Mouse (Mus musculus) forebrain, postnatal 0 days (tissue): ENCODE data around the gene Hmgxb4. TPM values are rescaled to one million over a fixed set of nuclear protein-coding genes. Genes with fewer than 3 reads are reported as not detected.

Source experiments
- ATAC-seq: fragments of 200-750 bp; cut with Nextera tagmentation; 2 replicates; pipeline ENCODE4 v1.8.0; 2017; ENCODE audit warnings: mild to moderate bottlenecking, moderate library complexity
- DNase-seq: peaks from one replicate; pipeline ENCODE4 v3.0.0-alpha.2; 2015
- H3K27ac ChIP-seq: fragments of 300-500 bp; sonication (generic); 2 replicates; pipeline ENCODE4 v1.5.1; 2014; ENCODE audit warnings: low read depth, mild to moderate bottlenecking, antibody characterized with exemption, low read length, moderate library complexity, mixed read lengths
- H3K27me3 ChIP-seq: fragments of 300-500 bp; sonication (generic); 2 replicates; pipeline ENCODE4 v1.6.1; 2014; ENCODE audit warnings: mild to moderate bottlenecking, low read length, mixed read lengths; ENCODE audit not compliant: insufficient read depth
- H3K36me3 ChIP-seq: fragments of 300-500 bp; sonication (generic); 2 replicates; pipeline ENCODE4 v1.6.1; 2014; ENCODE audit warnings: mild to moderate bottlenecking, moderate library complexity; ENCODE audit not compliant: insufficient read depth
- H3K4me1 ChIP-seq: fragments of 300-500 bp; sonication (generic); 2 replicates; pipeline ENCODE4 v1.6.1; 2014; ENCODE audit warnings: antibody characterized with exemption; ENCODE audit not compliant: insufficient read depth
- H3K4me2 ChIP-seq: fragments of 300-500 bp; sonication (generic); 2 replicates; pipeline ENCODE4 v1.6.1; 2014; ENCODE audit warnings: low read depth, mild to moderate bottlenecking, moderate library complexity
- H3K4me3 ChIP-seq: fragments of 300-500 bp; sonication (generic); 2 replicates; pipeline ENCODE4 v1.5.1; 2014; ENCODE audit warnings: low read depth, low read length, mixed read lengths
- H3K9ac ChIP-seq: fragments of 300-500 bp; sonication (generic); 2 replicates; pipeline ENCODE4 v1.6.1; 2014; ENCODE audit warnings: mild to moderate bottlenecking
- H3K9me3 ChIP-seq: fragments of 300-500 bp; sonication (generic); 2 replicates; pipeline ENCODE4 v1.6.1; 2016; ENCODE audit warnings: low read length
- CTCF ChIP-seq: sonication (generic); IDR thresholded peaks from 2 replicates; pipeline ENCODE4 v1.5.1; 2016; ENCODE audit warnings: antibody characterized with exemption, control low read depth, low read depth
- WGBS: fragments of 180-500 bp; shearing (Covaris S2); extraction: QIAGEN DNeasy Blood & Tissue Kit; methylation state at CpG from one replicate; pipeline ENCODE4 v1.1.7; 2014; 5-methylcytosine and 5-hydroxymethylcytosine counted together
- polyA plus RNA-seq: library from polyadenylated mRNA; unstranded; fragments of >200 nt; fragmentation: Nextera tagmentation; extraction: Ambion mirVana; gene quantifications from 2 replicates; pipeline ENCODE4 v1.2.1, GENCODE M21; 2015
- total RNA-seq: library from RNA; depleted of rRNA; stranded (reverse); fragments of >200 nt; gene quantifications from 2 replicates; pipeline ENCODE4 v1.2.3, GENCODE M21; 2014; rRNA removed

Gene Hmgxb4
- total and polyA plus RNA-seq, 2 experiments from 2014 or later, result 26.9 to 84.2 TPM

DNA sequence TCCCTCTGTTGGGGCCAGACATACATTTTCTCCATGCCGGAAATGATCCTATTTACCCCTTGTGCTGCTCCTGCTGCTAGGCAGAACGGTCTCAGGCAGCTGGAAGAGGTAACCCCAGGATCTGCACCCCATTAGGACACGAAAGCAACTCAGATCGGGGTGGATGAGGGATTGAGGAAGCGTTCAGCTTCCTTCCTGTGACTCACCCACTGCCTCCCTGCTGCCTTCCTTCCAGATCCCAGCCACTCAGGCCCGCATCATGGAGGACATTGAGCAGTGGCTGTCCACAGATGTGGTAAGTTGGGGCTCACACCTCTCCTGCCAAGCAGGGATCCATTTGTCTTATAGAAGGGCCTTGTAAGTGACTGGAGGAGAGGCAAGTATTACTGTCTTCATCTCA is 74.1 kb downstream of the Hmgxb4 start:
- H3K4me2 ChIP-seq, result no peak overlapping the region
- no peaks in the 10 kb centered on the region for H3K4me1 ChIP-seq
- H3K4me3 ChIP-seq, result no peak overlapping the region
- 86% methylated on average over 6 of the region's 6 CpGs for WGBS
- no peaks in the 10 kb centered on the region for H3K27me3 ChIP-seq
- H3K27ac ChIP-seq, result no peak overlapping the region
- no peaks in the 10 kb centered on the region for H3K9me3 ChIP-seq
- no peak overlapping the region for H3K9ac ChIP-seq
- DNase-seq (no peak), ATAC-seq (no peak)
- TF ChIP-seq CTCF, result no peak
- H3K36me3 ChIP-seq, result 0 out of 2 replicates have a peak, but pooled peaks cover 9% of the 10 kb centered on the region

DNA sequence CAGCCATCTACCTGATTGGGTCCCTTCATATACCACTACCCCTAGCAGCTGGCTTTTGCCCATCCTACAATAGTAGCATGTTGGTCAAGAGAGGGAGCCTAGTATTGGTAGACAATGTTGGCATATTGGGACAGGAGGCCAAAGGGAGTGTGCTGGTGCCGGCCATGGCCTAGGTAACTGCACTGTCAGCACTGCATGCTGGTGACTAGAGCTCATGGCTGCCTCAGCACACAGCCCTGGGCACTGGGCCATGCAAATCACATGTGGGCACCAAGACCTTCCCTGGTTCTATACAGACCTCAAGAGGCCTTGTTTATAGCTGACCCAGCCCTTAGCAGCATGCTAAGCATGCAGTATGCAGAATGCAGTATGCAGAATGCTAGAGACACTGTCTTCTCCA is 77.1 kb downstream of the Hmgxb4 start:
- DNase-seq, result no peak
- TF ChIP-seq CTCF, result no peak
- Histone ChIP-seq H3K27ac (no peak overlapping the region), H3K4me3 (no peak overlapping the region), H3K4me1 (no peaks in the 10 kb centered on the region), H3K9me3 (no peaks in the 10 kb centered on the region), H3K27me3 (no peaks in the 10 kb centered on the region), H3K36me3 (0 out of 2 replicates have a peak, but pooled peaks cover 1% of the 10 kb centered on the region), H3K9ac (no peak overlapping the region), H3K4me2 (no peak overlapping the region)
- ATAC-seq, result no peak
- 95% methylated on average over 1 of the region's 1 CpGs for WGBS

DNA sequence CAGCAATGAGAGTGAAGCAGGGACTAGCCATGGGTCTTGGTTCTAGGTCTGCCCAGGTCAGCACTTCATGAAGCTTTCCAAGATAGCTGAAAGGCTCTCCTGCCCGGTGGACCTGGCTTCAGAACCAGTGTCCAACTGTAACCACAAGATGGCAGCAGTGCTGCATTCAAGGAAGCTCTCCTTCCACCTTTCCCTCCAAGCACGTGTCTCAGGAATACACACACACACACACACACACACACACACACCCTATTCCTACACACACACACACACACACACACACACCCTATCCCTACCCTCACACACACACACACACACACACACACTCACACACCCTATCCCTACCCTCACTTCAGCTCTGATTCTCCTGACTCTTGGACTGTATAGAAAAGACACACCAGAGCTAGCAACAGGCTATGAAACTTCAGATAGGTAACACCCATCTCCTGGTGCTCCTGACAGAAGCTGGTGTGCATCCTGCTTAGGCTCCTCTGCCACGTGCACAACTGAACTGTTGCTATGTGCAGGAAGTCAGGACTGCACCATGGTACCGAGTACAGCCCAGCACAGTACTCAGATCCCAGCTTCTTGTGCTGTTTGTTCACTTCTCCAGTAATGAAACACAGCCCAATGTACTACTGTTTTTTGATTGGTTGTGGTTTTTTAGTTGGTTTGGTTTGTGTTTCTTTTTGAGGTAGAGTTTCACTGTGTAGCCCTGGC is 78.6 kb downstream of the Hmgxb4 start:
- Histone ChIP-seq H3K9me3 (no peaks in the 10 kb centered on the region), H3K9ac (no peak overlapping the region), H3K4me3 (no peak overlapping the region), H3K4me1 (no peaks in the 10 kb centered on the region), H3K27ac (no peak overlapping the region), H3K4me2 (no peak overlapping the region), H3K27me3 (no peaks in the 10 kb centered on the region), H3K36me3 (no peaks in the 10 kb centered on the region)
- TF ChIP-seq CTCF, result peak; percentile 97
- ATAC-seq (peak; percentile 88), DNase-seq (peak; percentile 88)
- WGBS, result 32% methylated on average over 4 of the region's 4 CpGs

DNA sequence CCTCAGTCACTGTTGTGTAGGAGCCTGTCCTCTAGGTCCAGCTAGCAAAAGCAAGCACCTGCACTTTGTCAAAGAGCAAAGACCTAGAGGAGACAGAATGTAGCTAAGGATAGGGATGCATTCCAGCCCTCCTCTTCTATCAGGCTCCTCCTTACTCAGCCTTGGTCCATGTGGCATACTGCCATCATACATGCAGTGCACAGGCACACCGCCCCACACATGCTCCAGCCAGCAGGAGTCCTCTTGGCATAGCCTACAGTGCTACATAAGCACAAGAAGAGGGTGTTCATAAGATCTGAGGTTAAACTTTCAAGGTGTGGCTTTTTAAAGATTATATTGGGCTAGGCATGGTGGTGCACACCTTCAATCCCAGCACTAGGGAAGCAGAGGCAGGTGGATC is 81.7 kb downstream of the Hmgxb4 start:
- H3K27ac ChIP-seq, result no peak overlapping the region
- WGBS, result 54% methylated on average over 1 of the region's 1 CpGs
- no peak overlapping the region for H3K4me2 ChIP-seq

DNA sequence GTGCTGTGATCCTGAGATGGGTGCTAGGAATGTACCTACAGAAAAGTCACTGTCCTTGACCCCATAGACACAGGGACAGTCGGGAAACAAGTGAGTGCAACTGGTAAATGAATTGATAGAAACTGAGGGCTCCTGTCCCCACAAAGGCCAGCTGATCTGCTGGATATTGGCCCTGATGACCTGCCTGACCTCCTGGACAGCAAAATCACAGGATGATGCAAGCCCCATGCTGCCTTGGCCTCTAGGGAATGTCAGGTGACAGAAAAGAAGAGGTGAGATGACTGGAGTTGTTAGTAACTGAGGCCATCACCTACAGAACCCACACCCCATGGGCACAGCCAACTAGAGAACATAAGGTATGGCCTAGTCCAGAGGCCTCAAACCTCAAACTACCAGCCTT is 85.1 kb downstream of the Hmgxb4 start:
- H3K9ac ChIP-seq, result no peak overlapping the region
- H3K9me3 ChIP-seq, result no peaks in the 10 kb centered on the region
- H3K4me1 ChIP-seq, result no peaks in the 10 kb centered on the region
- ATAC-seq (no peak), DNase-seq (no peak)
- no peaks in the 10 kb centered on the region for H3K27me3 ChIP-seq
- no peak overlapping the region for H3K4me3 ChIP-seq
- H3K4me2 ChIP-seq, result no peak overlapping the region
- 79% methylated on average over 1 of the region's 1 CpGs for WGBS
- no peaks in the 10 kb centered on the region for H3K36me3 ChIP-seq
- TF ChIP-seq CTCF, result no peak
- H3K27ac ChIP-seq, result no peak overlapping the region

More for the DNA sequence above, 81.7 kb downstream of the Hmgxb4 start:
- no peak overlapping the region for H3K9ac ChIP-seq
- no peaks in the 10 kb centered on the region for H3K9me3 ChIP-seq
- no peak for DNase-seq
- no peaks in the 10 kb centered on the region for H3K4me1 ChIP-seq
- H3K36me3 ChIP-seq, result no peaks in the 10 kb centered on the region
- no peak for TF ChIP-seq CTCF
- no peaks in the 10 kb centered on the region for H3K27me3 ChIP-seq
- H3K4me3 ChIP-seq, result no peak overlapping the region
- no peak for ATAC-seq

DNA sequence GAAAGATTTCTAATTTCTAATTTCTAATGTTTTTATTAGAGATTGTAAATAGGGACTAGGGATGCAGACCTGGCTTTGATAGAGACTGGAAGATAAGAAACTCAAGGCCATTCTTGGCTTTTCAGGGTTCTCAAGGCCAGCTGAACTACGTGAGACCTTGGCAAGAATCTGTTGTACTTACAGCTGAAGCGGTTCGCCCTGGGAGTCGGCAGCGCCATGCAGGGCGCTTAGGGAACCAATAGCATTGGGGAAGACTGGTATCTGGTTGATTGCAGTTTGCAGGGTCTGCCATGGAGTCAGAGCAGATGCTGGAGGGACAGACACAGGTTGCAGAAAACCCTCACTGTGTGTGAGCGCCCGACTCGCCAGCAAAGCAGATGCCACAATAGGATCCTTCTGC is 85.7 kb downstream of the Hmgxb4 start:
- H3K27ac ChIP-seq, result no peak overlapping the region
- no peak overlapping the region for H3K4me3 ChIP-seq
- no peak overlapping the region for H3K9ac ChIP-seq
- no peak overlapping the region for H3K4me2 ChIP-seq
- no peak for DNase-seq
- no peaks in the 10 kb centered on the region for H3K27me3 ChIP-seq
- ATAC-seq, result no peak
- no peaks in the 10 kb centered on the region for H3K4me1 ChIP-seq
- H3K36me3 ChIP-seq, result no peaks in the 10 kb centered on the region
- no peaks in the 10 kb centered on the region for H3K9me3 ChIP-seq
- 95% methylated on average over 9 of the region's 9 CpGs for WGBS
- no peak for TF ChIP-seq CTCF

Other genes starting within 250 kb of the Hmgxb4 start
- not detected in 2 replicates for gene Isx, start 120.2 kb upstream of the Hmgxb4 start, total RNA-seq
- gene Isx, start 120.2 kb upstream of the Hmgxb4 start, polyA plus RNA-seq, result not detected in 2 replicates
- gene Tom1, start 40.3 kb downstream of the Hmgxb4 start, total RNA-seq, result 21.8 and 24.6 TPM in 2 replicates
- 30.6 and 35.9 TPM in 2 replicates for gene Tom1, start 40.3 kb downstream of the Hmgxb4 start, polyA plus RNA-seq
- gene Hmox1, start 100.3 kb downstream of the Hmgxb4 start, total RNA-seq, result 8.7 and 10.5 TPM in 2 replicates
- gene Hmox1, start 100.3 kb downstream of the Hmgxb4 start, polyA plus RNA-seq, result 13.3 and 14.4 TPM in 2 replicates
- 20.3 and 22.2 TPM in 2 replicates for gene Mcm5, start 116.2 kb downstream of the Hmgxb4 start, total RNA-seq
- 18.3 and 19.0 TPM in 2 replicates for gene Mcm5, start 116.2 kb downstream of the Hmgxb4 start, polyA plus RNA-seq
- gene Rasd2, start 220.6 kb downstream of the Hmgxb4 start, total RNA-seq, result 4.7 and 11.6 TPM in 2 replicates
- gene Rasd2, start 220.6 kb downstream of the Hmgxb4 start, polyA plus RNA-seq, result 1.8 and 4.7 TPM in 2 replicates